Mouse (Mus musculus): ENCODE results near the gene Ece1.

Gene Ece1

DNA sequence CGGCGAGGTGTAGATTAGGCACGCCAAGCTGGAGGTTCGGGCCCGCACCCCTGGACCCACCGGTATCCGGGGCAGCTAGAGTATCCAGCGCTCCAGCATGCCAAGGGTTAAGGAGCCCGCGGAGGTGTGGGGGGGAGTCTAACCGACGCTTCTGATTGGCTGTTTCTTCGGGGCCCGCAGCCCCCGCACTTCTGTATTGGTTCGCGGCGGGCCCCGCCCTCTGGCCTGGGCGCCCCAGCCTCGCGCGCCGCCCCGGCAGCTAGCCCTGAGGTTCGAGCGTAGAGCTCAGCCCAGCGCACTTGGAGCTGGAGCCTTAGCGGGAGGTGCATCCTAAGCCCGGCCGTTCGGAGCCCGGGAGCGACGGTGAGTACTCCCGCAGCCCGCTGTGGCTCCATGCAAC, at the start of gene Ece1:
TSS of gene Ece1 (plus strand) at position 219 of the 400 bp plus-strand sequence.
- peak; percentile 97 for DNase-seq (ENCODE audit: inconsistent ontology term)

- DNase-seq (ENCODE audit: inconsistent ontology term), result no peak
These were observed 48.9 kb upstream of the Ece1 start for GRCm38 (mm10) chr4:137812946-137813708.

GRCm38 (mm10) chr4:137814140-137814539, 47.9 kb upstream of the Ece1 start:
- DNase-seq (ENCODE audit: inconsistent ontology term), result no peak

DNA sequence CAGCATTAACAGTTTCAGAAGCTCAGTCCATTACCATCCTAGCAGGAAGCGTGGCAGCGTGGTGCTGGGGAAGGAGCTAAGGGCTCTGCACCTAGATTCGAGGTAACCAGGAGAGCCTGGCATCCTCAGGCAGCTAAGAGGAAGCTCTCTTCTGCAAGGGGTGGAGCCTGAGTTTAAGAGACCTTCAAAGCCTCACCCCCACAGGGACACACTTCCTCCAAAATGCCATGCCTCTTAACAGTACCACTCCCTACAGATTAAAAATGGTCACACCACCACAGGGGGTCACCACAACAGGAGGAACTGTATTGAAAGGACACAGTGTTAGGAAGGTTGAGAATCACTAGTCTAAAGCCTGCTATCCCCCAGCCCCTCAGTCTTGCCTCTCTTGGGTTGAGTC, 46.6 kb upstream of the Ece1 start:
- no peak for DNase-seq (ENCODE audit: inconsistent ontology term)

GRCm38 (mm10) chr4:137816216-137816615, 45.8 kb upstream of the Ece1 start:
- DNase-seq (ENCODE audit: inconsistent ontology term), result peak; percentile 37

DNA sequence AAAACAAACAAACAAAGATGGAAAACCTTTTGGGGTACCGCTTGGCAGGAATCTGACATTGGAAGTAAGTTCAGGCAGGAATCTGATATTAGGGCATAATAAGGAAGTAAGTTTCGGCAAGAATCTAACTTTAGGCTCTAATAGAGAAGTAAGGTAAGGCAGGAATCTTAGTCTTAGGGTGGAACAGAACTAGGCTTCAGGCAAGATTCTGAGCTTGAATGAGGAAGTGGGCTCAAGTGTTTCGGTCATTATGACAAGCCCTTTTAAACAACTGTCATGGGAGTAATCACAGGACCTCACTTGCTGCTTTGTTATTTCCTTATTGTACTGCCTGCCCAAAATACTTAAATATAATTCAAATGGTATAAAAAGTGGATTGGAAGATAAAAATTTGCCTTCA, 43.7 kb upstream of the Ece1 start:
- DNase-seq (ENCODE audit: inconsistent ontology term), result no peak

GRCm38 (mm10) chr4:137819487-137819886, 42.5 kb upstream of the Ece1 start:
- DNase-seq (ENCODE audit: inconsistent ontology term), result peak; percentile 82

- no peak for DNase-seq (ENCODE audit: inconsistent ontology term)
These were observed 41.3 kb upstream of the Ece1 start for GRCm38 (mm10) chr4:137820721-137821120.

DNA sequence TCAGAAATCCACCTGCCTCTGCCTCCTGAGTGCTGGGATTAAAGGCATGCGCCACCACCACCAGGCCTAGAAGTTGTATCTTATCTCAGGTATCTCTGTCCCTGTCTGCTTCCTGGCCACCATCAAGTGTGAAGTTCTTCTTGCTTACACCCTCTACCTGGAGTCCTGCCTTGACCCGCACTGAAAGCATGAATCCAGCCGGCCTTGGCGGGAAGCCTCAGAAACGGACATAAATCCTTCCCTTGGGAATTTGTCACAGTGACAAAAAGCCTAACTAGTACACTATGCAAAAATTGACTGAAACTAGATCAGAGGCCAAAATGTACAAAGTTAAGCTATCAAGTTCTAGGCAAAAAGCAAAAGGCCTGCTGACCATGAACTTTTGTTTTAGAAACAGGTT, 39.5 kb upstream of the Ece1 start:
- no peak for DNase-seq (ENCODE audit: inconsistent ontology term)

DNA sequence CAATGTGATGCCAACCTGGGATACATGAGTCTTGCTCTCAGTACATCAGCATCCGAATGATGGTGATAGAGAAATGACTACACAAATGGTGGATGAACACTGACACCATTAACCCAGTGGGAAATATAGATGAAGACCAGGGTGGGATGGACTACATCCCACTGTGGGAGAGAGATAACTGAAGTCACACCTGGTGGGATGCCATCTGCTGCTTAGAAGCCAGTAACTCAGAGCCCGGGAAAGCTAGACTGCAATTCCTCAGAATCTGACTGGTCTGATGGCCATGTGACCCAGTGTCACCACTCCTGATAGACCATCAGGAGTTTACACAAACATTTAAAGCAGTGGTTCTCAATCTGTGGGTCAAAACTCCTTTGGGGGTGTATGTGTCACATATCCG, 38.5 kb upstream of the Ece1 start:
- no peak for DNase-seq (ENCODE audit: inconsistent ontology term)

GRCm38 (mm10) chr4:137824881-137825280, 37.2 kb upstream of the Ece1 start:
- no peak for DNase-seq (ENCODE audit: inconsistent ontology term)

GRCm38 (mm10) chr4:137830380-137830779, 31.7 kb upstream of the Ece1 start:
- DNase-seq (ENCODE audit: inconsistent ontology term), result no peak

- no peak for DNase-seq (ENCODE audit: inconsistent ontology term)
These were observed 30.4 kb upstream of the Ece1 start for GRCm38 (mm10) chr4:137831598-137831997.

DNA sequence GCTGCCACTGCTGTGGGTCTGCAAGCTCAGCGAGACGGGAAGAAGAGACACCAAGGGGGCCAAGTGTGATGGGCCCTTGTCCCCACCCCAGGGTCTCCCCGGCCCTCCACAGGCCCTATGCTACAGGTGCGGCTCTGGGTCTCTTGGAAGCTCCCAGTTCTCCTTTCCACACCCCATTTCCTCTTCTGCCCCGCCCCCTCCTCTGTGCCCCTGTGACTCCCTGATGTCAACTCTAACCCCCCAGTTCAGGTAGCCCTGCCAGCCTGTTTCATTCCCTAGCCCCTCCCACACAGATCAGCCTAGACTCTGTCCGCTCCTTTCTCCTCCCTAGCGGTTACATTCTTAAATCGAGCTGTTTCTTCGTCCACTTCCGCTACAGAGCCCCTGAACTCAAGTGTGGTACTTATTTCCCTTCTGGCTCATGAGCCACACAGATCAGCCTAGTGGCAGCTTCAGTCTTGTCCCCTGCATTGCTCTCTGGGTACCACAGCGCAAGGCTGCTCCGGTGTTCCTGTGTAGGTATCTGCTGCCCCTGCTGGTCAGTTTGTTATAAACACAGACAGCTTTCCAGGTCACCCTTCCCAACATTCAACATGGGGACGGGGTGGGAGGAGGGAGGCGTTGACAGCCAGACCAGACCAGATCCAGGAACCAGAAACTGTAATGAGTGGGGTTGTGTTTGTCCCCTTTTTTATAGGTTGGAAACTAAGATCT, 26.3 kb upstream of the Ece1 start:
- peak; percentile 76 for DNase-seq (ENCODE audit: inconsistent ontology term)

- DNase-seq (ENCODE audit: inconsistent ontology term), result no peak
These were observed 25.3 kb upstream of the Ece1 start for GRCm38 (mm10) chr4:137836741-137837140.

DNA sequence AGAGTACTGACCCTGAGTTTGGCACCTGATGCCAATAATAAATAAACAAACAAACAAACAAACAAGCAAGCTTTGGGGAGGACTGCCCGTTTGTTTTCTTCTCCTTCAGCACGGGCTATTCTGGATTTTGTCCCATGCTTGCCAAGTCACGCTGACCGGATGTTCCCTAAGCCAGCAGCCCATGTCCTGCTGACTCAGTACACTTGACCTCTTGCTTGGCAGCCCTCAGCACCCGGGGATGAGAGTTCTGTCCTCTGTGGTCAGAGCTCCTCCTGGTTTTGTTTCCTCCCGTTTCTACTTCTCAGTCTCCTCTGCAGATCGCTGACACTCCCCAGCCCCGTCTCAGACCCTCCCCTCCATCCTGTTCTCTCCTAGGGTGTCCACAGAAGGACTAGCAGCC, 24.2 kb upstream of the Ece1 start:
- DNase-seq (ENCODE audit: inconsistent ontology term), result no peak

GRCm38 (mm10) chr4:137838791-137839190, 23.2 kb upstream of the Ece1 start:
- DNase-seq (ENCODE audit: inconsistent ontology term), result no peak

GRCm38 (mm10) chr4:137839452-137839851, 22.6 kb upstream of the Ece1 start:
- no peak for DNase-seq (ENCODE audit: inconsistent ontology term)

- DNase-seq (ENCODE audit: inconsistent ontology term), result peak; percentile 61
These were observed 17.4 kb upstream of the Ece1 start for GRCm38 (mm10) chr4:137844656-137845055.

DNA sequence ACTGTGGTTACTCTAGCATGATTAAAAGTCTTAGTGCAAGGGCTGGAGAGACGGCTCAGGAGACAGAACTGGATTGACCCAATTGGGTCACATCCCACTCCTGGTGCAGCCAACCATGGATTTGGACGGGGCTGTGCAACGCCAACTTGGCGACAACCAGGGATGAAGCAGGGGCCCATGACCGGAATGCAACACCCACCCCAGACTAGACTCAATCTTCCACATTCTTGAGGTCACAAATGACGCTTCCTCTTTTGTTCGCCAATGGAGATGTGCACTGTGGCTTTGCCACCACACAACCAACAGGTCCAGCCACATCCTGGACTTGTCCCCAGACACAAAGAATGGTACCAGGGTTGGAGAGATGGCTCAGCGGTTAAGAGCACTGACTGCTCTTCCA, 14.4 kb upstream of the Ece1 start:
- DNase-seq (ENCODE audit: inconsistent ontology term), result peak; percentile 93

DNA sequence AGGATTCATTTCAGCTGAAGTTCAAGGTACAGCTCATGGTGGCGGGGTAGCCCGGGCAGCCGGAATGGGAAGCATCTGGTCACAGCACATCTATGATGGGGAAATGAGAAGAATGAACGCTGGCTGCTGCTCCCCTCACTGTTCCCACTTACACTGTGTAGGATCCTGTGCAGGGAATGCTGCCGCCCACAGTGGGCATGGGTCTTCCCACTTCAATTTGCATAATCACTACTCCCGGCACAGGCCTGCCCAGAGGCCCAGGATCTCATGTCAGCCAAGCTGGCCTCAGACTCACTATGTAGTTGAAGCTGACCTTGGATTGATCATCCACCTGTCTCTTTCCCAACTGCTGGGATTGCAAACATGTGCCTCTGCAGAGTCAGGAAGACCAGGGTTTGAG, 11.9 kb upstream of the Ece1 start:
- DNase-seq (ENCODE audit: inconsistent ontology term), result no peak

GRCm38 (mm10) chr4:137851484-137851883, 10.6 kb upstream of the Ece1 start:
- DNase-seq (ENCODE audit: inconsistent ontology term), result no peak

- peak; percentile 51 for DNase-seq (ENCODE audit: inconsistent ontology term)
These were observed 8.2 kb upstream of the Ece1 start for GRCm38 (mm10) chr4:137853822-137854221.
